Mouse (Mus musculus) midbrain, postnatal 0 days (tissue): ENCODE results near the gene Reg4. TPM values are rescaled to one million over a fixed set of nuclear protein-coding genes. Genes with fewer than 3 reads are reported as not detected.

ENCODE experiments used
- ATAC-seq: fragments of 200-750 bp; cut with Nextera tagmentation; 2 replicates; pipeline ENCODE4 v1.8.0; 2017; ENCODE audit warnings: moderate number of reproducible peaks, mild to moderate bottlenecking, moderate TSS enrichment, moderate library complexity; ENCODE audit not compliant: low FRiP score
- DNase-seq: peaks from one replicate; pipeline ENCODE4 v3.0.0-alpha.2; 2015; ENCODE audit warnings: low spot score
- H3K27ac ChIP-seq: fragments of 300-500 bp; sonication (generic); 2 replicates; pipeline ENCODE4 v1.5.1; 2014; ENCODE audit warnings: low read depth, mild to moderate bottlenecking, low read length, mixed read lengths
- H3K27me3 ChIP-seq: fragments of 300-500 bp; sonication (generic); 2 replicates; pipeline ENCODE4 v1.6.1; 2014; ENCODE audit warnings: low read length, control low read depth, mixed read lengths; ENCODE audit not compliant: insufficient read depth
- H3K36me3 ChIP-seq: fragments of 300-500 bp; sonication (generic); 2 replicates; pipeline ENCODE4 v1.6.1; 2014; ENCODE audit warnings: low read length, control low read depth, mixed read lengths; ENCODE audit not compliant: insufficient read depth
- H3K4me1 ChIP-seq: fragments of 300-500 bp; sonication (generic); 2 replicates; pipeline ENCODE4 v1.6.1; 2014; ENCODE audit warnings: mild to moderate bottlenecking, control low read depth, antibody characterized with exemption, low read length, mixed read lengths; ENCODE audit not compliant: insufficient read depth
- H3K4me2 ChIP-seq: fragments of 300-500 bp; sonication (generic); 2 replicates; pipeline ENCODE4 v1.6.1; 2014; ENCODE audit warnings: low read depth, mild to moderate bottlenecking, low read length, mixed read lengths; ENCODE audit not compliant: poor library complexity, severe bottlenecking
- H3K4me3 ChIP-seq: fragments of 300-500 bp; sonication (generic); 2 replicates; pipeline ENCODE4 v1.5.1; 2014; ENCODE audit warnings: low read depth, mild to moderate bottlenecking, low read length, moderate library complexity
- H3K9ac ChIP-seq: fragments of 300-500 bp; sonication (generic); replicated peaks from 2 replicates; pipeline ENCODE4 v1.6.1; 2014; ENCODE audit warnings: mild to moderate bottlenecking, low read length, moderate library complexity, mixed read lengths; ENCODE audit not compliant: poor library complexity, severe bottlenecking
- H3K9me3 ChIP-seq: fragments of 300-500 bp; sonication (generic); 2 replicates; pipeline ENCODE4 v1.6.1; 2016; ENCODE audit warnings: low read length, control low read depth
- CTCF ChIP-seq: IDR thresholded peaks from 2 replicates; pipeline ENCODE4 v1.5.1; 2016; ENCODE audit warnings: antibody characterized with exemption, mild to moderate bottlenecking
- WGBS: fragments of 180-500 bp; shearing (Covaris S2); extraction: QIAGEN DNeasy Blood & Tissue Kit; methylation state at CpG from one replicate; pipeline ENCODE4 v1.1.7; 2014; 5-methylcytosine and 5-hydroxymethylcytosine counted together
- polyA plus RNA-seq: library from polyadenylated mRNA; unstranded; fragments of >200 nt; fragmentation: Nextera tagmentation; extraction: Ambion mirVana; gene quantifications from 2 replicates; pipeline ENCODE4 v1.2.1, GENCODE M21; 2015
- total RNA-seq: library from RNA; depleted of rRNA; stranded (reverse); fragments of >200 nt; gene quantifications from 2 replicates; pipeline ENCODE4 v1.2.3, GENCODE M21; 2014

Gene Reg4
- total and polyA plus RNA-seq, 2 experiments from 2014 or later, result not detected

GRCm38 (mm10) chr3:98262133-98262532 lies 40.2 kb downstream of the Reg4 start:
- H3K4me1 ChIP-seq, result no peaks in the 10 kb centered on the region
- no peak overlapping the region for H3K4me3 ChIP-seq
- H3K4me2 ChIP-seq, result no peak overlapping the region
- no peaks in the 10 kb centered on the region for H3K27me3 ChIP-seq
- no peak overlapping the region for H3K27ac ChIP-seq
- 100% methylated on average over 2 of the region's 2 CpGs for WGBS
- no peaks in the 10 kb centered on the region for H3K36me3 ChIP-seq
- no peak for TF ChIP-seq CTCF
- no peaks in the 10 kb centered on the region for H3K9me3 ChIP-seq
- no peak overlapping the region for H3K9ac ChIP-seq
- no peak for DNase-seq
- ATAC-seq, result no peak

GRCm38 (mm10) chr3:98267249-98267651 lies 45.3 kb downstream of the Reg4 start:
- H3K27ac ChIP-seq, result no peak overlapping the region
- ATAC-seq, result no peak

GRCm38 (mm10) chr3:98273623-98274398 lies 51.9 kb downstream of the Reg4 start:
- DNase-seq (no peak), ATAC-seq (0 out of 2 replicates have a peak, but pooled peaks have one; percentile 47)
- Histone ChIP-seq H3K27ac (no peak overlapping the region), H3K36me3 (no peaks in the 10 kb centered on the region), H3K4me3 (no peak overlapping the region), H3K4me1 (no peaks in the 10 kb centered on the region), H3K27me3 (no peaks in the 10 kb centered on the region), H3K9ac (no peak overlapping the region), H3K9me3 (no peaks in the 10 kb centered on the region), H3K4me2 (no peak overlapping the region)
- TF ChIP-seq CTCF, result no peak
- 57% methylated on average over 11 of the region's 11 CpGs for WGBS

More at GRCm38 (mm10) chr3:98267249-98267651, 45.3 kb downstream of the Reg4 start:
- Histone ChIP-seq H3K36me3 (no peaks in the 10 kb centered on the region), H3K27me3 (no peaks in the 10 kb centered on the region), H3K4me3 (no peak overlapping the region), H3K4me2 (no peak overlapping the region), H3K9ac (no peak overlapping the region), H3K4me1 (no peaks in the 10 kb centered on the region), H3K9me3 (no peaks in the 10 kb centered on the region)
- no peak for TF ChIP-seq CTCF
- DNase-seq, result peak; percentile 26
- WGBS, result 15% methylated on average over 6 of the region's 6 CpGs

- WGBS, result 84% methylated on average over 4 of the region's 4 CpGs
- H3K4me2 ChIP-seq, result no peak overlapping the region
- no peaks in the 10 kb centered on the region for H3K27me3 ChIP-seq
- no peak for TF ChIP-seq CTCF
- no peaks in the 10 kb centered on the region for H3K4me1 ChIP-seq
- no peak overlapping the region for H3K27ac ChIP-seq
- no peaks in the 10 kb centered on the region for H3K9me3 ChIP-seq
- no peak overlapping the region for H3K4me3 ChIP-seq
- no peaks in the 10 kb centered on the region for H3K36me3 ChIP-seq
- DNase-seq (no peak), ATAC-seq (no peak)
- H3K9ac ChIP-seq, result no peak overlapping the region
Measured at GRCm38 (mm10) chr3:98279682-98280081, 57.7 kb downstream of the Reg4 start.

- Histone ChIP-seq H3K4me2 (0 out of 2 replicates have a peak within 1 kb of the TSS, but pooled peaks have one; percentile 5), H3K4me1 (no peaks in the 10 kb centered on the region), H3K27ac (no peak within 1 kb of the TSS), H3K36me3 (no peaks in the 10 kb centered on the region), H3K9me3 (no peaks in the 10 kb centered on the region), H3K9ac (no peak within 1 kb of the TSS), H3K4me3 (0 out of 2 replicates have a peak within 1 kb of the TSS, but pooled peaks have one; percentile 9), H3K27me3 (no peaks in the 10 kb centered on the region)
- 60% methylated on average over 14 of the region's 14 CpGs for WGBS
- peak; percentile 21; the same call in 1 of the 2 replicates for ATAC-seq
- TF ChIP-seq CTCF, result no peak
- peak; percentile 38 for DNase-seq
Measured at GRCm38 (mm10) chr3:98280204-98280932, 58.4 kb downstream of the Reg4 start, which contains the start of gene Hmgcs2. Gene Hmgcs2 (plus strand): TSS chr3:98280435.
